Mouse (Mus musculus) T-helper 1 cell (primary cell): ENCODE data around the gene Hsp90b1.

Experiments
- in situ Hi-C: fragments of 300-600 bp; cut with MboI, MseI; formaldehyde crosslinking; loops from one replicate; pipeline ENCODE4 v1.15.1; 2025; ENCODE audit warnings: high pct_unique_total_duplicates

The Hsp90b1 gene

GRCm38 (mm10) chr10:86670550-86670949 is 34.8 kb downstream of the Hsp90b1 start:
- in situ Hi-C loops: loop anchor here (5.0 kb wide), 1 partner anchor 843 kb away; the partner anchor contains the start of gene Pwp1
